Mouse (Mus musculus) heart, postnatal 0 days (tissue): ENCODE results near the gene Dnajc7.

ENCODE experiments used
- CTCF ChIP-seq: IDR thresholded peaks from 2 replicates; pipeline ENCODE4 v1.5.1; 2016; ENCODE audit warnings: antibody characterized with exemption, control low read depth, low read depth
- EP300 ChIP-seq: IDR thresholded peaks from 2 replicates; pipeline ENCODE4 v1.6.1; 2016; ENCODE audit warnings: antibody characterized with exemption, low read depth

GRCm38 (mm10) chr11:100544832-100545745, 74.9 kb downstream of the Dnajc7 start, which contains the start of gene Ttc25:
- peak; percentile 25; the same call in 1 of the 2 replicates for TF ChIP-seq CTCF
- peak; percentile 45; the same call in 1 of the 2 replicates for TF ChIP-seq EP300
